Mouse (Mus musculus) frontal cortex, postnatal 36 days (tissue): Measurements from ENCODE around the gene Sod3.

ENCODE experiments used
- DNase-seq, 2 experiments: peaks; one replicate each; pipeline ENCODE4 v3.0.0; 2022; ENCODE audit warnings: low spot score in 2 of 2

The Sod3 gene

GRCm38 (mm10) chr5:52375847-52376246 is 12.3 kb downstream of the Sod3 start:
- no peak for DNase-seq

GRCm38 (mm10) chr5:52382837-52383236 is 19.2 kb downstream of the Sod3 start:
- DNase-seq = no peak

GRCm38 (mm10) chr5:52383748-52384147 is 20.2 kb downstream of the Sod3 start:
- DNase-seq = no peak

DNA sequence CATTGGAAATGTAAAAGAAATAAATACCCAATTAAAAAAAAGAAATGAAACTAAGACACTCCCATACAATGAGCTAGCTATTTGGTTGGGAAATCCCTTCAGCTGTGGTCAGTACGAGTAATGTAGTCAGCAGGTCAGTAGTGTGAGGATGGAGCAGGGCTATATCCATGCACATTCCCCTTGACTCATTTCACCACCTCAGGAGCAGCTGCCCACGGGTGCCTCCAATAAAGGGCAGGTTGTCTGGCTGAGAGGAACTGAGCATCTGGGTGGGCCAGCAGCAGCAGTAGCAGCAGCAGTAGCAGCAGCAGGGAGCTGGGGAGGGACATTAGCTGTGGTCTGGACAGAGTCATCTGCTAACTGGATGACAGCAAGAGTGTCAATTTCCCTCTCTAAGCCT is 22.4 kb downstream of the Sod3 start:
- no peak for DNase-seq

- DNase-seq = peak; percentile 50 to 69
Observed at GRCm38 (mm10) chr5:52388092-52388749, 24.6 kb downstream of the Sod3 start.

DNA sequence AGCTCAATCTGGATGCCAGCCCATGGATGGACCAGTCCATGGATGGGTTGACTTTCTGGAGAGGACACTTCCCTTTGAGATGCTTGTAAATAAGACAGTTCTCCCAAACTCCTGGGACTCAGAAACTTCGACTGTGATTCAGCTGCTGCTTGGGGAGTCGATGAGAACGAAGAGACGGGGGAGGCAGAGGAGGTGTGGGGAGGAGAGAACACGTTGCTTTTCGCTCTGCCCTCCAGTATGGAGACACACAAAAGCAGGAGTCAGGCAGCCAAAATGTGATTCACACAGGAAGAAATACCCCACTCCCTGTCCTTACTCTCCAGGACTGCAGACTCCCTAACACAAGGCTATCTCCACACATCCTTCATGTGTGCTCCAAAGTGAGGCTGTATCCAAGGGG is 26.8 kb downstream of the Sod3 start:
- peak; percentile 57 to 59 for DNase-seq

- DNase-seq = peak; percentile 56 to 69
Observed at GRCm38 (mm10) chr5:52391471-52391870, 27.9 kb downstream of the Sod3 start.

DNA sequence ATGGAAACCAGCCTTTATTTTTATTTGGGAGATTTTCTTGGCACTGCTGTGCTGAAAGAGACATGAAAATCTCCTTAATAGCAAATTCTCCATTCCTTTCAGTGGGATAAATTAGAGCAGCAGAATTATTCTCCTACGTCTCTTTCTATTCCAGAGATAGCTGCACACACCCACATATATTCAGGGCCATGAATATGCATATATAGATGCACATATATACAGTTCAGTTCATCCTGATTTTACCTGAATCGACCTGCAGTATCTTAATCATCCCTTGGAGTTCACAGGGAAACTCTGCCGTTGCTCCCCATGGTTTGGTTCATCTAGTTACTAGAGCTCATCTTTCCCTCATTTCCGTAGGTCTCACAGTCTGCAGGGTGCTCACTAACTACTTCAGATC is 30.2 kb downstream of the Sod3 start:
- DNase-seq = no peak

GRCm38 (mm10) chr5:52404373-52404772 is 40.8 kb downstream of the Sod3 start:
- no peak for DNase-seq

DNA sequence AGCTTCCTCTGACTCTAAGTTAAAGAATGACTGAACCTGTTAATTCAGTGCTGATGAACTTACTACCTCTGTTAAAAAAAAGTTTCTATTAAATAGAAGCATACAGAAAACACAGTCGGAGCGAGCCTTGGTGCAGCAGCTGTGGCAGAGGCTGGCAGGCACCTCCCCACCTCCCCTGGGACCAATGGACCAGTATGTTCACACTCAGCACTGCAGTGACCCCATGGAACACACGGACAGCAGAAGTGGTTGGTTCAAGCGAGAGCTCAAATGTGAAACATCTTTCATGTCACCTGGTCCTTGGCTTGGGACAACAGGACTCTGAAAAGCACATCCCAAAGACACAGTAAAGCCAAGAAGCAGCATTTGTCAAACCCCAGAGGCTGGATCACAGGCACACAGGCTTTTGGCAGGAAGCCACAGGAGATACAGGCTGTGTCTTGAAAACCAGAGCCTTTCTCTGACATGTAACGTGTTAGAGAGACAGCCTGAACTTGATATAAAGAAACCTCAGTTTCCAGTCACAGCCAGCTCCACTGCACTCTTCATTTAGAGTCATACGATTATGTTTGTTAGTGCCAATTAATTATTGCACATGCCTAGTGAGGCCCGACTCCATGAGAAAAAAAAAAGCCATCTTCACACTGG is 45.2 kb downstream of the Sod3 start:
- DNase-seq = no peak

- no peak for DNase-seq
Observed at GRCm38 (mm10) chr5:52410197-52410596, 46.6 kb downstream of the Sod3 start.

DNA sequence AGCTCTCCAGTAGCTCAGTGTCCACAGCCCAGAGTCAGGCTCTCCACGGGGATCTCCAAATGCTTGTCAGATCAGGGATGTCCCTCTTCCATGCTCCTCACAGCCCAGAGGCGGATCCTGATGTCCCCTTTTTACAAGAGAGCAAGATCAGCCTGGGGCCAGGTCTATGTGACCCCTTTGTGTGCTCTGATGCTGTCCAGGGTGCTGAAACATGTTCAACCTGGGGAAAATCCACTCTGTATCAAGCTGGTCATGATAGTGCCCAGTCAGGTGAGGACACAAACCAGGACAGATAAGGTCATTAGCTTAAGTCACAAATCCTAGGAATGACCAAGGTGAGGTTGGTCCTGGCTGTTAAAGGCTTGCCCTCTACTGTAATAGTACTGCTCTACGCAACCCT is 48.0 kb downstream of the Sod3 start:
- DNase-seq = no peak

GRCm38 (mm10) chr5:52415193-52415592 is 51.6 kb downstream of the Sod3 start:
- DNase-seq = no peak

DNA sequence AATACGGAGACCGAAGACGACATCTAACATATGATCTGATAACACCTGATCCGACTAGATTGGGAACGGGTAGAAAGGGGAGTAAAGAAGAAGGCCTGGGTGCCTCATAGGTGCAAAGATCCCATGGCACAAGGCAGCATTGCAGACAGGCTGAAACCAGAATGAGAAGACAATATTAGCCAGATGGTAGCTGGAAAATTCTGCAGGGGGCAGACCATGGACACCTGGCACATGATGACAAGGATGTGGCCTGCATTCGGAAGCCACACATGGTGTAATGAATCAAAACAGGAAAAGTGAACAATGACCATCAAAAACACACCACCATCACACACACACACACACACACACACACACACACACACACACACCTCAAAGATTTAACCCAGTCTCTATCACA is 52.3 kb downstream of the Sod3 start:
- DNase-seq = no peak

DNA sequence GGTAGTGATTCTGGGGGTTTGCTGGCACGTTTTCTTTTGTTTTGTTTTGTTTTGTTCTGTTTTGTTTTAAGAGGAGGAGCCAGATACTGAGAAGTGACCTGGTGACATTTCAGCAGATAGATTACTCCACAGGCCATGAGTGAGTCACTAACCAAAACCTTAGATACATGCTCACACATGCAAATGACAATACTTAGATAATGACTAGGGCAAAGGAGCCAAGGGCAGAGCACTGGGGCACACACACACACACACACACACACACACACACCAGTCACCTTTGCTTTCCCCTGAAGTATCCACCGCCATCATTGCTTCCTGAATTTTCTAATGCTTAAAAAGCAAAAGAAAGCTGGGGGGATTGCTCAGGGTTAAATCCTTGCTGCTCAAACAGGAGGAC is 52.9 kb downstream of the Sod3 start:
- DNase-seq = no peak
